ENCODE assay signal across 8 mouse cellular contexts in genomic region chr11:78262550-78262949, GRCm38 (mm10). TPM values are rescaled to one million over a fixed set of nuclear protein-coding genes. Genes with fewer than 3 reads are reported as not detected.
DNase-seq lines count a peak whose midpoint lies in the region; ATAC-seq lines count a peak whose summit lies in the region.

No protein-coding gene starts in this region.

- peak; percentile 24 for DNase-seq in ovary, postnatal 14 days (ENCODE audit: low spot score)
- no peak for DNase-seq in ovary, postnatal 10 days (ENCODE audit: low spot score)
- peak; percentile 52 for DNase-seq in cerebellum, adult 9-11 months
- peak; percentile 59 to 76 for DNase-seq in left cerebral cortex, postnatal 10 days (ENCODE audit: extremely low spot score in 1 of 2, low spot score in 2 of 2)
- DNase-seq in right cerebral cortex, postnatal 36 days (ENCODE audit: low spot score in 2 of 2) = peak; percentile 22 to 38

- ATAC-seq in frontal cortex, adult (ENCODE audit: low TSS enrichment) = peak; percentile 24; the same call in 1 of the 2 replicates
- ATAC-seq in hindbrain, embryonic 13.5 days (ENCODE audit: low FRiP score) = no peak
- peak; percentile 46 for ATAC-seq in megakaryocyte, adult 5-6 weeks (ENCODE audit: poor library complexity, severe bottlenecking)

- H3K4me2 ChIP-seq in hindbrain, embryonic 13.5 days = peak overlapping the region; percentile 69

- H3K9ac ChIP-seq in hindbrain, embryonic 13.5 days = peak overlapping the region; percentile 87

- peak overlapping the region; percentile 23; the same call in 1 of the 2 replicates for H3K27ac ChIP-seq in hindbrain, embryonic 13.5 days

- peaks cover 10% of the 10 kb centered on the region for H3K27me3 ChIP-seq in hindbrain, embryonic 13.5 days

- peaks cover 12% of the 10 kb centered on the region for H3K4me1 ChIP-seq in hindbrain, embryonic 13.5 days (replicated peaks)

- WGBS in hindbrain, embryonic 13.5 days = 4% methylated on average over 8 of the region's 8 CpGs

- no peaks in the 10 kb centered on the region for H3K9me3 ChIP-seq in hindbrain, embryonic 13.5 days

- H3K4me3 ChIP-seq in hindbrain, embryonic 13.5 days = peak overlapping the region; percentile 81

- intact Hi-C loops in left cerebral cortex, postnatal 10 days (cut with DNase I) = no loop called here

- peaks cover 41% of the 10 kb centered on the region for H3K36me3 ChIP-seq in hindbrain, embryonic 13.5 days

RNA-seq across cellular contexts. Expression of gene 2610507B11Rik, which starts 1.0 kb away (rescaled TPM):
- polyA plus RNA-seq in hindbrain, embryonic 13.5 days (2015; fragmentation: Nextera tagmentation; extraction: Ambion mirVana) = 64.9 and 67.2 TPM in 2 replicates
- 100 to 1,000 TPM; 161 to 169 TPM for total RNA-seq in left cerebral cortex, postnatal 10 days (2021)
- 33.7 and 43.5 TPM in 2 replicates for total RNA-seq in megakaryocyte, adult 5-6 weeks (2015)
- total RNA-seq in megakaryocyte, adult 5-6 weeks (2017) = 54.6 and 57.2 TPM in 2 replicates

RNA-seq across cellular contexts. Expression of gene Supt6, which starts 16.8 kb away (rescaled TPM):
- polyA plus RNA-seq in hindbrain, embryonic 13.5 days (2015; fragmentation: Nextera tagmentation; extraction: Ambion mirVana) = 29.9 and 30.1 TPM in 2 replicates
- 10 to 100 TPM; 86.3 to 87.6 TPM for total RNA-seq in left cerebral cortex, postnatal 10 days (2021)
- total RNA-seq in megakaryocyte, adult 5-6 weeks (2015) = 28.3 and 28.7 TPM in 2 replicates
- 27.2 and 36.4 TPM in 2 replicates for total RNA-seq in megakaryocyte, adult 5-6 weeks (2017)

RNA-seq across cellular contexts. Expression of gene Sdf2, which starts 17.0 kb away (rescaled TPM):
- 87.1 and 87.8 TPM in 2 replicates for polyA plus RNA-seq in hindbrain, embryonic 13.5 days (2015; fragmentation: Nextera tagmentation; extraction: Ambion mirVana)
- 10 to 100 TPM; 60.5 to 65.2 TPM for total RNA-seq in left cerebral cortex, postnatal 10 days (2021)
- 64.3 and 75.1 TPM in 2 replicates for total RNA-seq in megakaryocyte, adult 5-6 weeks (2015)
- total RNA-seq in megakaryocyte, adult 5-6 weeks (2017) = 44.1 and 50.1 TPM in 2 replicates

RNA-seq across cellular contexts. Expression of gene BC030499, which starts 28.1 kb away (rescaled TPM):
- polyA plus RNA-seq in hindbrain, embryonic 13.5 days (2015; fragmentation: Nextera tagmentation; extraction: Ambion mirVana) = 0.19 and 0.49 TPM in 2 replicates
- total RNA-seq in left cerebral cortex, postnatal 10 days (2021) = 1 to 10 TPM; 1.6 TPM
- 0.56 TPM in 1 of 2 replicates, not detected in the other for total RNA-seq in megakaryocyte, adult 5-6 weeks (2015)
- 0.18 and 0.77 TPM in 2 replicates for total RNA-seq in megakaryocyte, adult 5-6 weeks (2017)

RNA-seq across cellular contexts. Expression of gene Spag5, which starts 38.8 kb away (rescaled TPM):
- 9.9 and 10.2 TPM in 2 replicates for polyA plus RNA-seq in hindbrain, embryonic 13.5 days (2015; fragmentation: Nextera tagmentation; extraction: Ambion mirVana)
- total RNA-seq in left cerebral cortex, postnatal 10 days (2021) = 1 to 10 TPM; 3.1 to 3.9 TPM
- 23.6 and 31.6 TPM in 2 replicates for total RNA-seq in megakaryocyte, adult 5-6 weeks (2015)
- total RNA-seq in megakaryocyte, adult 5-6 weeks (2017) = 60.7 and 63.2 TPM in 2 replicates
